Mouse (Mus musculus) heart, adult 2 months (tissue): ENCODE data around the gene Rab19. TPM values are rescaled to one million over a fixed set of nuclear protein-coding genes. Genes with fewer than 3 reads are reported as not detected.
A peak's percentile ranks its signal among the peaks of the same experiment; 100 is the strongest.
"Not testable (repeated sequence)": the region's sequence is repeated elsewhere in the genome, so short reads cannot be mapped to it uniquely, and the experiment has no call there.

ENCODE experiments used
- DNase-seq, 2 experiments: peaks; one replicate each; pipeline ENCODE4 v3.0.0; 2021
- H3K27ac ChIP-seq: fragments of 200-600 bp; 2 replicates; pipeline ENCODE4 v1.8.1; 2022
- H3K27me3 ChIP-seq: fragments of 200-500 bp; 2 replicates; pipeline ENCODE4 v1.6.1; 2012; ENCODE audit warnings: mild to moderate bottlenecking, low read length, inconsistent platforms, mixed read lengths; ENCODE audit not compliant: control insufficient read depth, insufficient read depth
- H3K36me3 ChIP-seq: fragments of 200-500 bp; 2 replicates; pipeline ENCODE4 v1.6.1; 2012; ENCODE audit warnings: low read length, inconsistent platforms; ENCODE audit not compliant: control insufficient read depth, insufficient read depth
- H3K4me1 ChIP-seq: fragments of 200-500 bp; 2 replicates; pipeline ENCODE4 v1.6.1; 2011; ENCODE audit warnings: low read length; ENCODE audit not compliant: control insufficient read depth, insufficient read depth
- H3K4me3 ChIP-seq: fragments of 200-600 bp; 2 replicates; pipeline ENCODE4 v1.8.1; 2022
- H3K79me2 ChIP-seq: fragments of 200-500 bp; replicated peaks from 2 replicates; pipeline ENCODE4 v1.6.1; 2012; ENCODE audit warnings: mild to moderate bottlenecking, inconsistent platforms, low read length, moderate library complexity, mixed read lengths; ENCODE audit not compliant: control insufficient read depth, insufficient read depth
- H3K9ac ChIP-seq: fragments of 200-500 bp; 2 replicates; pipeline ENCODE4 v1.6.1; 2012; ENCODE audit warnings: low read depth, mild to moderate bottlenecking, control low read depth, inconsistent platforms, low read length, mixed read lengths
- CTCF ChIP-seq: fragments of 200-600 bp; IDR thresholded peaks from 2 replicates; pipeline ENCODE4 v1.8.1; 2022; ENCODE audit warnings: antibody characterized with exemption, mild to moderate bottlenecking, moderate library complexity
- EP300 ChIP-seq: fragments of 200-500 bp; IDR thresholded peaks from 2 replicates; pipeline ENCODE4 v1.6.1; 2011; ENCODE audit warnings: low read depth, low read length, control low read depth; ENCODE audit not compliant: insufficient read depth
- POLR2A ChIP-seq: fragments of 200-500 bp; IDR thresholded peaks from 2 replicates; pipeline ENCODE4 v1.6.1; 2011; ENCODE audit warnings: mild to moderate bottlenecking, low read depth, low read length, control low read depth; ENCODE audit not compliant: insufficient read depth
- WGBS: fragments of 180-500 bp; shearing (Covaris S2); methylation state at CpG from one replicate; pipeline ENCODE4 v1.1.7; 2018; 5-methylcytosine and 5-hydroxymethylcytosine counted together
- intact Hi-C: fragments of 180-260 bp; cut with DNase I; formaldehyde crosslinking; loops from one replicate; pipeline ENCODE4 v1.15.1; 2025
- polyA plus RNA-seq: library from polyadenylated mRNA; depleted of rRNA; stranded (reverse); fragments of >200 nt; gene quantifications from 2 replicates; pipeline ENCODE4 v1.2.3, GENCODE M21; 2012
- total RNA-seq, 2 experiments: library from RNA; stranded (reverse); gene quantifications; 2 replicates each; pipeline ENCODE4 v1.2.3; 2021

The Rab19 gene
- total and polyA plus RNA-seq, 3 experiments: 0.14 to 0.61 (median 0.50) TPM

GRCm38 (mm10) chr6:39414106-39414505 is 33.1 kb downstream of the Rab19 start:
- peak; percentile 48 for TF ChIP-seq CTCF
- no peak for TF ChIP-seq POLR2A
- Histone ChIP-seq H3K4me3 (no peak overlapping the region), H3K27ac (no peak overlapping the region), H3K27me3 (no peaks in the 10 kb centered on the region), H3K36me3 (no peaks in the 10 kb centered on the region; the same call in 1 of the 2 replicates), H3K9ac (no peak overlapping the region), H3K79me2 (no peaks in the 10 kb centered on the region; the same call in 1 of the 2 replicates), H3K4me1 (no peaks in the 10 kb centered on the region; the same call in 1 of the 2 replicates)
- intact Hi-C loops: no loop called here
- 86% methylated on average over 1 of the region's 1 CpGs for WGBS
- DNase-seq: no peak

DNA sequence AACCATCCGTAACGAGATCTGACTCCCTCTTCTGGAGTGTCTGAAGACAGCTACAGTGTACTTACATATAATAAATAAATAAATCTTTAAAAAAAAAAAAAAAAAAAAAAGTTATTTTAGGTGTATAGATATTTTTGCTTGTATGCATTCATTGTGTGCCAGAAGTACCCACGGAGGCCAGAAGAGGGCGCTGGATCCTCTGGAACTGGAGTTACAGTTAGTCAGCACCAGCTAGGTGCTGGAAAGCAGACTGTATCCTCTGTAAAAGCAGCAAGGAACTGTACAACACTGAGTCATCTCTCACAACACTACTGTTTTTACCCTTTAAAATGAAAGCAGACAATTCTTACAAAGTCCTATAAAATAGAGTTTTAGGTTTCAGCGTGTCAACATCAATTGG is 34.8 kb downstream of the Rab19 start:
- Histone ChIP-seq H3K27ac (no peak overlapping the region), H3K36me3 (no peaks in the 10 kb centered on the region), H3K4me1 (peaks cover 1% of the 10 kb centered on the region; the same call in 1 of the 2 replicates), H3K27me3 (no peaks in the 10 kb centered on the region), H3K9ac (no peak overlapping the region), H3K4me3 (no peak overlapping the region), H3K79me2 (peaks cover 4% of the 10 kb centered on the region; the same call in 1 of the 2 replicates)
- 65% methylated on average over 4 of the region's 5 CpGs for whole genome bisulfite sequencing
- peak; percentile 66 for TF ChIP-seq CTCF
- no peak for TF ChIP-seq POLR2A
- peak; percentile 45 to 77 for DNase-seq
- intact Hi-C loops: loop anchor here (5.0 kb wide), 1 partner anchor 152 kb away; no protein-coding TSS in a partner anchor

GRCm38 (mm10) chr6:39416654-39417053 is 35.7 kb downstream of the Rab19 start:
- not testable (repeated sequence) for DNase-seq, H3K36me3 ChIP-seq
- intact Hi-C loops: loop anchor here (5.0 kb wide), 1 partner anchor 151 kb away; no protein-coding TSS in a partner anchor

GRCm38 (mm10) chr6:39419386-39419850 is 38.4 kb downstream of the Rab19 start:
- WGBS: 1% methylated on average over 43 of the region's 43 CpGs
- peak overlapping the region; percentile 91 for H3K9ac ChIP-seq
- TF ChIP-seq POLR2A (no peak), CTCF (no peak), EP300 (no peak)
- peaks cover 4% of the 10 kb centered on the region; the same call in 1 of the 2 replicates for H3K79me2 ChIP-seq
- H3K4me3 ChIP-seq: peak overlapping the region; percentile 94
- H3K27me3 ChIP-seq: no peaks in the 10 kb centered on the region
- H3K27ac ChIP-seq: peak overlapping the region; percentile 78
- no peak for DNase-seq
- intact Hi-C loops: loop anchor here (5.0 kb wide), 1 partner anchor 148 kb away; no protein-coding TSS in a partner anchor
- no peaks in the 10 kb centered on the region for H3K36me3 ChIP-seq
- peaks cover 1% of the 10 kb centered on the region; the same call in 1 of the 2 replicates for H3K4me1 ChIP-seq

More at GRCm38 (mm10) chr6:39416654-39417053, 35.7 kb downstream of the Rab19 start:
- H3K4me1 ChIP-seq, H3K27me3 ChIP-seq, H3K79me2 ChIP-seq, H3K27ac ChIP-seq, H3K4me3 ChIP-seq, H3K9ac ChIP-seq: not testable (repeated sequence)

- WGBS: under 1% methylated on average over 80 of the region's 82 CpGs
- Histone ChIP-seq H3K36me3 (no peaks in the 10 kb centered on the region), H3K27me3 (no peaks in the 10 kb centered on the region), H3K79me2 (peaks cover 4% of the 10 kb centered on the region; the same call in 1 of the 2 replicates), H3K4me3 (peak within 1 kb of the TSS; percentile 94), H3K27ac (peak within 1 kb of the TSS; percentile 78), H3K9ac (peak within 1 kb of the TSS; percentile 91), H3K4me1 (peaks cover 1% of the 10 kb centered on the region; the same call in 1 of the 2 replicates)
- peak; percentile 80 to 81 for DNase-seq
- intact Hi-C loops: loop anchor here (5.0 kb wide), 1 partner anchor 147 kb away; no protein-coding TSS in a partner anchor
- TF ChIP-seq POLR2A: peak; percentile 64
- TF ChIP-seq EP300: 0 out of 2 replicates have a peak, but pooled peaks have one; percentile 46
- TF ChIP-seq CTCF: 0 out of 2 replicates have a peak, but pooled peaks have one; percentile 5
These were observed 39.1 kb downstream of the Rab19 start, which contains the start of gene Mkrn1 for GRCm38 (mm10) chr6:39419851-39420721. Gene Mkrn1 (minus strand): TSS chr6:39420462.

- no peaks in the 10 kb centered on the region for H3K27me3 ChIP-seq
- no peak for DNase-seq
- H3K36me3 ChIP-seq: no peaks in the 10 kb centered on the region
- peaks cover 1% of the 10 kb centered on the region; the same call in 1 of the 2 replicates for H3K4me1 ChIP-seq
- TF ChIP-seq CTCF (no peak), POLR2A (no peak)
- peaks cover 4% of the 10 kb centered on the region; the same call in 1 of the 2 replicates for H3K79me2 ChIP-seq
- no peak overlapping the region for H3K9ac ChIP-seq
- H3K4me3 ChIP-seq: no peak overlapping the region
- H3K27ac ChIP-seq: no peak overlapping the region
- WGBS: 53% methylated on average over 4 of the region's 4 CpGs
- intact Hi-C loops: no loop called here
These were observed 39.9 kb downstream of the Rab19 start for GRCm38 (mm10) chr6:39420867-39421266.
